Mouse (Mus musculus) gonadal fat pad, adult 2 months (tissue): ENCODE results near the gene Gm16253. TPM values are rescaled to one million over a fixed set of nuclear protein-coding genes. Genes with fewer than 3 reads are reported as not detected.

Source experiments
- DNase-seq: peaks from one replicate; pipeline ENCODE4 v3.0.0-alpha.2; 2012; ENCODE audit warnings: low read depth
- polyA plus RNA-seq: library from polyadenylated mRNA; depleted of rRNA; stranded (reverse); fragments of >200 nt; gene quantifications from 2 replicates; pipeline ENCODE4 v1.2.3, GENCODE M21; 2012; rRNA removed

Gene Gm16253
- 0.39 TPM in 1 of 2 replicates, not detected in the other for polyA plus RNA-seq

DNA sequence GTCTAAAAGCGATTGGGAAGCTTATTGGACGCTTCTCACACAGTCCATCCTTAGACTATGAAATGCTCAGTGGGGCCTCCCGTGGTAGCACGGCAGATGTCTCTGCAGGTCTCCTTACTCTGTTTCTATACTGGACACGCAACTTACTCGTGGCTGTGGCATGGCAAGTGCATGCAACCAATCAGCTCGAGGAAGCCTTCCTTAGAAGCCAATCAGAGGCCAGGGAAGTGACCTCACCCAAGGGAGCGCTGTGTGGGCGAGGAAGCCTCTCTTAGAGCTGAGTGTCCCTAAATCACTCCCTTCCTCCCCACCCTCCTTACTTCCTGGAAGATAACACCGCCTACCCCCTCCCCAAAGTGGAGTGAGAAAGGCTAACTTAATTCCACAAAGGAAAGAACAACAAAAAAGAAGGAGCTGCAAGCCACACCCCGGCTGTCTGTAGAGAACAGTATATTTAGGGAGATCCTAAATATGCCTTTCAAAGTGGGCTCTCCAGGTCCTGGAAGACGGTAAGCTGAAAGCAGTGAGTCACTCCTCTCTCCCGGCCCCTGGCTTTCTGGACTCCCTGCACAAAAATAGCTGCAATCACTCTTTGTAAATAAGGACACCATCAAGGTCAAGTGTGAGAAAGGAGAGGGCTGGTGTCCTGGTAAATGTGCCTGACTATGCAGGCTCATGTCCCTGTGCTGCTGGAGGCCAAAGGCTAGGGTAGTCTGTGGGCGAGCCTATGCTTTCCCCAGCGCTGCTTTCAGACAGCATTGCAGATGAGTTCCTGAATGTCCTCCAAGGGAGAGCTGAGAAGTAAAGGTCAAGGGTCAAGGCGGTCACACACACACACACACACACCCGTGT is at the start of gene Gm16253:
Gm16253 (plus strand) TSS at position 295 of the 852 bp plus-strand sequence.
- DNase-seq, result no peak

DNA sequence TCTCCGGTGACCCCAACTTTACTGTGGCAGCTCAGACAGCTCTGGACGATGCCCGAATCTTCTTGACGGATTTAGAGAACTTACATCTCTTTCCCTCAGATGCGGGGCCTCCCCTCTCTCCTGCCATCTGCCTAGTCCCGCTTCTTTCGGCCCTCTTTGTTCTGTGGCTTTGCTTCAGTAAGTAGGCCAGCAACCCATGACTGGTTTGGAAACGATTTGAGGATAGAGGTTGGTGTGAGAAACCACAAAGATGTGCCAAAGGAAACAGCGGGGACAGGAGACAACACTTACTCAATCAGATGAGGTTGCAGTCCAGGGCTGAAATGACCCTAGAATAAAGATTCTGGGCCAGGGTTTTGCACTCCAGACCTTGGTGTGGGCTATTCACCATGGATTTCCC is 48.3 kb upstream of the Gm16253 start:
- no peak for DNase-seq

DNA sequence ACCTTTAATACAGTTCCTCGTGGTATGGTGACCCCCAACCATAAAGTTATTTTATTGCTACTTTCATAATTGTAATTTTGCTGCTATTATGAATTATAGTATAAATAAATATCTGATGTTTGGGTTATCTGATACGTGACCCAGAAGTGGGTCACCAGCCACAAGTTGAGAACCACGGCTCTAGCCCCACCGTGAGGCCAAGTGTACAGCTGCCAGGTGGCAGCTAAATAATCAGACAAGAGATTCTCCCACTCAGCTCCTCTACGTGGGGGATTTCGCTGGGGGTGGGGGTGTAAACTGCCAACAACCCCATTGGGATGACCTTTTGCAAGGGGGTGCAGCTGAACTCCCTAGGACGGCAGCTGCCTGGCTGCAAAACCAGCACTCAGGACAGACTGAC is 44.7 kb upstream of the Gm16253 start:
- DNase-seq, result no peak

DNA sequence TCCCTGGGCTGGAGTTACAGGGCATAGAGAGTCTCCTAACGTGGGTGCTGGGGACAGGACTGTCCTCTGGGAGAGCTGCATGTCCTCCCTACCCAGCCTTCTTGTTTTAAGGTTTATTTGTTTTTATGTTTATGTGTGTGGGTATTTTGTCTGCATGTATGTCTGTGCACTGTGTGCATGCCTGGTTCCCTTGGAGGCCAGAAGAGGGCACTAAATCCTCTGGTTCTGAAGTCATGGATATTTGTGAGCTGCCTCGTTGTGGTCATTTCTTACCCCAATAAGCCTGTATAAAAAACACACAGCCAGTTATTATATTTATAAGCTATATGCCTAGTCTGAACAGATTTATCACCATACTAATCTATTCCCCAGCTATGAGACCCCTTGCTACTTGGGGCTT is 42.5 kb upstream of the Gm16253 start:
- DNase-seq, result no peak

DNA sequence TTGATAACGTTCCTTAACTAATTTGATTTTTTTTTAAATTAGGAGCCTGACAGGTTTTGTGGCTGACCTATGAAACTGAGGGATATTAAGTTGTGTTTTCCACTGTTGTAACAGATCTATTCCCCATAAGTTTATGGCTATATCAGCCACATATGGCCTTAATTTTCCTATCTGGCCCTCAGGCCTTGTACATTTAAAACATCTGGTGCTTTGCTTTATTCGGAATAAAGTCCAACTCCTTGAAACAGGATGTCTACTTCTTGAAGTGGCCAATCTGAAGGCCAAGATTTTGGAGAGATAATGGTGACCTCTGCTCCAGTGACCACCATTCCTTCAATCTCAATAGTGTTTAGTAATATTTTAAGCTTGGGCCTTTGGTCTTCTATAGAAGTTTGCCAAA is 37.5 kb upstream of the Gm16253 start:
- DNase-seq, result no peak

DNA sequence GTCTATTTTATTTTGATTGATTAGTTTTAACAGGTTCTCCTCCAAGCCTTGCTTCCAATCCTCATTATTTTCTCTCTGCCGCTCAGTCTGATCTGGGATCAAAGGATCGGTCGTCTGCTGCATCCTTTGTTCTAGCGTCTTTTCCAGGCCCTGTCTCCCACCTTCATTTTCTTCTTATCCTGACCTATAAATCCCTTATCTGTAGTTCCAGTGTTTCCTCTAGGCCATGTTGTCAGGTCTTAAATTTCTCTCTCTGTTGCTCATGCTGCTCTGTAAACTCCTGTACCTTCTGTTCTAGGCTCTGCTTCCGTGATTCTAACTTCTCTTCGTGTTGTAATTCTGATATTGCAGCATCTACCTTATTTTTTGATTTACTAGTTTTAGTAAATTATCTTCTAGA is 36.0 kb upstream of the Gm16253 start:
- DNase-seq, result no peak

DNA sequence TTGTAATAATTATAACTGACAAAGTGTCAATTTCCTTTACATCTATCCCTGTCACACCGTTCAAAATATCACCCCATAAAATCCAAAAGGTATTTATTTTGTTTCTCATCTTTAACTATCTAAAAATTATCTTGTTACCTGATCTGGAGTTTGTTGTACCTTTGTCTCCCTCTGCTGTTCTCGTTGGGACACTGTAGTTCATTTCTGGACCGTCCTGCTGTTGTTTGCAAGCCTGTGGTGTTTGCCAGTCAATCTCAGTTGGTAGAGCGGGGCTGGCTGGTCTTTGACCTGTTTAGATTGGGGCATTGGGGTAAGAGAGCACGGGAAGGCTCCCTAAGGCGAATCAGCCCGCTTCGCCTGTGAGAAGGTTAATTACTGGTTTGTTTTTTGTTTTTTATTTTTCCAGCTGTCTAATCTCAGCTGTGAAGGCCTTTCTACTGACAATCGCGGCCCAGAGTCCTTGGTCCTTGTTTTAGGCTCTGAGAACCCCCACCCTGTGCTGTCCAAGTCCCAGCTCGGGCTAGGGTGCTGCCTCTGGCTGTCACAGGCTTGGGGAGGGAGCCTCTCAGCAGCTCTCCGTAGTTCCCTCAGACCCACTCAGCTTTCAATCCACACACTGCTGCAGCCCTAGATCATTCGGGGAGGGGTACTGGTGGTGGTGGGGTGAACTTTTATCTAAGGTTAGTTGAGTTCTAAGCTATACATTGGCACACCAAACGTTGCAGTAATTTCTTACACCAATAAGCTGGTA is 35.3 kb upstream of the Gm16253 start:
- DNase-seq, result no peak

DNA sequence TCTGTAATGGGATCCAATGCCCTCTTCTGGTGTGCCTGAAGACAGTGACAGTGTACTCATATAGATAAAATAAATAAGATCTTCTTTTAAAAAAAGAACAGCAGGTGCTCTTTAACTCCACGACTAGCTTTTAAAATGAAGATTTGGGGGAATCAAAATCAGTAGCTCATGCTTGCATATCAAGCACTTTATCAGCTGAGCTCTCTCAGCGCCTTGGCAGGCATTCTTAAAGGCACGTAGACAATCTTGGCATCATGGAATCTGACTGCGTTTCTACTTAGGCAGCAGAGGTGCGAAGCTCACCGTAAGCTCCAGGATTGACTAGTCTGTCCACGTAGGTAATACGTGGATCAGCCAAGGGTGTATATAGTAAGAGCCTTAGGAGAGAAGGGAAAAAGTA is 34.2 kb upstream of the Gm16253 start:
- no peak for DNase-seq

DNA sequence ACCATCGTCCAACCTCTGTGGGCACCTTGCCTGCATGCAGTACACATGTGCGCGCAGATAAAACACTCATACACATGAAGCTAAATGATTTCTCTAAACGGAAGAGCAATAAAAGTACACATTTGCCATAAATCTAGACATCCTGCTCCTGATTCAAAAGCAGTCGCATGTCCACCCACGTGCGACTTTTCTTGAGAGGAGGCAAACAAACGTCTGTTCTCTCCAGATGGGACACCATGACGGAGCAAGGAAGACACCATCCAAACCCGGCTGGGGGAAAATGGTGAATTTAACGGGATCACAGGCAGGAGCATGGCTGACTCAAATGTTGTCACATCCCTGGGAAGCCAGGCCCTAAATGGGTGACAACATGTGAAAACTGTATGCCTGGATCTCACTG is 33.4 kb upstream of the Gm16253 start:
- no peak for DNase-seq

DNA sequence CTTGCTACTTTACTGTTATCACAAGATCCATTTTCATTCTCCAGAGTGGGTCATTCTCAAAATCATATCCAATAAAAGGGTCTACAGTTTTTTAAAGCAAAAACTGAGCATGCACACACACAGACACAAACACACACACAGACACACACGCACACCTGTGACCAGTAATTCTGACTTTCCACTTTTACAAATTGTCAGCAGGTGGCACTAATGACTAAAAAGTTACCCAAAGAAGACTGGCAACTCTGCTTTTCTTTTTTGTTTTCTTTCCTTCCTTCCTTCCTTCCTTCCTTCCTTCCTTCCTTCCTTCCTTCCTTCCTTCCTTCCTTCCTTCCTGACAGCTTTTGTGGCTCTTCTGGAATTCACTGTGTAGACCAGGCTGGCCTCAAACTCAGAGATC is 31.2 kb upstream of the Gm16253 start:
- DNase-seq, result no peak

DNA sequence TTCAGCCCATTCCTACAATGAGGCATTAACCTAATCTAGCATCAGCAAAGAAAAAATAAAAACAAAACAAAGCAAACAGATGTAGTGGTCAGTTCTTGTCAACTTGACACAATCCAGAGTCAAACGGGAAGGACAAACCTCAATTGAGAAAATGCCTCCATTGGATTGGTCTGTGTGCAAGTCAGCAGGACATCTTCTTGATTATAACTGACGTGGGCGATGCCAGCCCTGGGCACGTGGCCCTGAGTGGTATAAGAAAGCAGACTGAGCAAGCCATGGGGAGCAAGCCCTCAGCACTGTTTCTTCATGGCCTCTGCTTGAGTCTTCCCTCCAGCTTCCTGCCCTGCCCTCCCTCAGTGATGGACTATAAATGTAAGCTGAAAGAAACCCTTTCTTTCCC is 29.9 kb upstream of the Gm16253 start:
- DNase-seq, result no peak

DNA sequence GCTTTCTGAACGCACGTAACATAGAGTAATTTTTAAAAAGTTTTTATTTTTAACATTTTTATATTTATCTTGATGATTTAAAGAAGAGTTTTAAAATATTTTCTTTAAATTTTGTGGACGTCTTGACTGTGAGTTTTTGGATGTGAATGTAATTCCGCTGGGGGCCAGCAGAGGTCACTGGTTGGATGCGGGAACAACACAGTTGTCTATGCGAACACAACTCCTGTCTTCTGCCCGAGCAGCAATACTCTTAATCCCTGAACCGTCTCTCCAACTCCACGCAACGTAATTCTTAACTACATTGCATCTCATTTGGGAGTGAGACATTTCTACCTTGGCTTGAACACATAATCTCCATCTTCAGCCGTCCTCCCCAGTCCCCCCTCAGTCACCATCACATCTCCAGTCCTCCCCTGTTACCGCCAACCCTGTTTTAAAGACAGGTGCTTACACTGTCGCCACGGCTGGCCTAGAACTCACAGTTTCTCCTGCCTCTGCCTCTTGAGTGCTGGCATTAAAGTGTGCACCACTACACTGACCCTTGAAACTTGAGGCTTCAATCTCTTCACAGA is 29.3 kb upstream of the Gm16253 start:
- no peak for DNase-seq

DNA sequence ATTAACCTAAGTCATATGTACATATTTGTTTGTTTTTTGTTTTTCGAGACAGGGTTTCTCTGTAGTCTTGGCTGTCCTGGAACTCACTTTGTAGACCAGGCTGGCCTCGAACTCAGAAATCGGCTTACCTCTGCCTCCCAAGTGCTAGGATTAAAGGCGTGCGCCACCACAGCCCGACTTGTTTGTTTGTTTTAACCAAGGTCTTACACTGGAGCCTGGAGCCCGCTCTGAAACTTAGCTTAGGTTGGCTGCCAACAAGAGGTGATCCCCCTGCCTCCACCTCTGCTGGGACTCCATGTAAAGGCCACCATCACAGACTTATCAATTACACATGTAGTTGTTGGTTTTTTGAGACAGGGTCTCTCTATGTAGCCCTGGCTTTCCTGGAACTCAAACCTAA is 28.0 kb upstream of the Gm16253 start:
- DNase-seq, result no peak

DNA sequence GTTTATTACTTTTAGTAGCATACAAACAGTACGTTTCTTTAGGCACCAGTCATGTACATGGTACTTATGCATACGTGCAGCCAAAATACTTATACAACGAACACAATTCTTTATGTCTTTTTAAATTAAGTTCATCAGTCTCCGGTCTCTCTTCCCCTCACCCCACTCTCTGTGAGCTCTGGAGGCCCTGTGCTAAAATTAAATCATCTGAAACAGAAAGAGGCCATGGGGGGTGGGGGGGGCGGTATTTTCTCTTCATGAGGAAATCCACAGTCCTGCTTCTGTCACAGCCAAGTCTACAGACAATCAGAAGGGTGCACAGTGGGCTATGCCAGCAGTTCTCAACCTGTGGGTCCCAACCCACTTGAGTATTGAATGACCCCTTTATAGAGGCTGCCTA is 27.4 kb upstream of the Gm16253 start:
- no peak for DNase-seq

DNA sequence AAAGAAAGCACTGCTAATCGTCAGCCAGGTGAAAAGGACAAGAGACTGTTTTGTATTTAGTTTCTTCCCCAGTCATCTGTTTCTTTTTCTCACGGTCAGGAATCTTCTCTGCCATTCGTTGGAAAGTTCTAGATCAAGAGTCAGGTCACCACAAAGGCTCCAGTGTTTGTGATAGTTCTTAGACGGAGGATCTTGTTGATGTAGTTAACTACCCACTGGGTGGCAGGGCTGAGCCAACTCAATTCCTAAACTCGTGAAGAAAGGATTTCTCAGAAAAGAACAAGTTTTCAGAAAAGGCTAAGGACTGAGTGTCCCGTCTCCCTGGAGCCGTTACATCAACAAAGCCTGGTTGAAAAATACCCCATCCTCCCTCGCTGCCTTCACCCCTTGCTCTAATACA is 25.6 kb upstream of the Gm16253 start:
- DNase-seq, result no peak

DNA sequence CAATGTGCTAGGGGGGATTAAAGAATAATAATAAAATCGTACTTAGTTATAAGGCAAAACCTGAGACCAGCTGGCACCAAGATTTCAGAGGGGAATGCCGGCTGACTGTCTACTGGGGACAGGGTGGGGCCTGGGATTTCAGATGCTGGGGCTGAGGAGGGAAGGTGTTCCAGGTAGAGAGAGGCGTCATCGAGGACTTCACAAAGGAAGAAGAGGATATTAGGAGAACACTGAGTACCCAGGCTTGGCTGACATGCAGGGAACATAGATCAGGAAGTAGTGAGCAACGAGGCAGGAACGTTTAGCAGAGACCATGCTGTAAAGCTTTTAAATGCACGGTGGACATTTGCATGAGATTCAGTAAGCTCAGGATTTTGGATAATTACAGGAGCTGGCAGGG is 24.9 kb upstream of the Gm16253 start:
- DNase-seq, result no peak

DNA sequence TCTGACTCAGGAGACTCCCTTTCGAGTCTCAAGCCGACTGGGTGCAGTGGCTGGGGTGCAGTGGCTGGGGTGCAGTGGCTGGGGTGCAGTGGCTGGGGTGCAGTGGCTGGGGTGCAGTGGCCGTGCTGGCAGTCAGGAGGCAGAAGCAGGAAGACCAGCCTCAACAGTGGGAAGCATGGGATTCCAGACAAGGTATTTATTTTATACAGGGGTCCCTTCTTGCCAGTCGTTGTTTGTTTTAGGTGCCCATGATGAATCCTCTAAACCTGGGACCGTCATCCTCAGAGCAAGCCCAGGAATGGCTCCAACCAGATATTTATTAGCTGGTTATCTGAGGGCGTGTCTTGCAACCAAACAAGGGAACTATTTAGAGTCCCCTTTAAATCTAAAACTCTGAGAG is 23.2 kb upstream of the Gm16253 start:
- no peak for DNase-seq

DNA sequence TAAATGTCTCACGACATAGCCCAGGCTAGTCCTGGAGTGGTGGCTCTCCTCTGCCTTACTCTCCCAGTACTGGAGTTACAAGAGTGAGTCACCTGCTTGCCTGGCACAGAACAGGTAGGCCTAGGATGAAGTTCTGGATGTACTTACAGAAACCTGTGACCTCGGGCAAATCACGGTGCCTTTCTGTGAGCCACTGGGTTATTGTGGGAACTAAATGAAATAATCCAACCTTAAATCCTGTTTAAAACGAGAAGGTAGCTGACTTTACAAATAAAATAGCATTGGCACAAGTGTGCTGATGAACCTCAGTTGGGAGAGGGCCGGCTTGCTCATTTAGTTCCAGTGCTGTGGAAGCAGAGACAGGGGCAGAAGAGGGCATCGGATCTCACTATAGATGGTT is 22.5 kb upstream of the Gm16253 start:
- no peak for DNase-seq

DNA sequence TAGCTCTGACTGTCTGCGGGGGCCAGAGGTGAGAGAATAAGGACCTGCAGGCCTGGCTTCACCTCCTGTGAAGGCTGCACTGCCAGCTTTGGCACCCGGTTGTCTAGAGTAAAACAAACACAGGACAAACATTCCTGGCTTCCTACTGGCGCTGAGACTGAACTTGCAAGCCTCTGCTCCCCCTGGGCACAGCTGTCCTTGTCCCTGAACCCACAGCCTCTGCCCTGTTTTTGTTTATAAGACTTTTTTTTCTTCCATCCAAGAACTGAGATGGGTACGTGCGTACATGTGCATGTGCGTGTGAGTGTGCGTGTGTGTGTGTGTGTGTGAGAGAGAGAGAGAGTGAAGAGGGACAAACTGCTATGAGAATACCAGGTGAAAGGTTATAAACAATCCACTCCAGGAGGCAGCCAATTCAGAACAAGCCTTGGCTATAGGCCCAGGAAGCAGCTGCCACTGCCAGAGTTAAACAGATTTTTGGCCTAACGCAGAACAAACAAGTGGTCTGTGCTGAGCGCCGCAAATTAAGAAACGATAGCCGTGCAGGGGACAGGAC is 21.7 kb upstream of the Gm16253 start:
- DNase-seq, result no peak

DNA sequence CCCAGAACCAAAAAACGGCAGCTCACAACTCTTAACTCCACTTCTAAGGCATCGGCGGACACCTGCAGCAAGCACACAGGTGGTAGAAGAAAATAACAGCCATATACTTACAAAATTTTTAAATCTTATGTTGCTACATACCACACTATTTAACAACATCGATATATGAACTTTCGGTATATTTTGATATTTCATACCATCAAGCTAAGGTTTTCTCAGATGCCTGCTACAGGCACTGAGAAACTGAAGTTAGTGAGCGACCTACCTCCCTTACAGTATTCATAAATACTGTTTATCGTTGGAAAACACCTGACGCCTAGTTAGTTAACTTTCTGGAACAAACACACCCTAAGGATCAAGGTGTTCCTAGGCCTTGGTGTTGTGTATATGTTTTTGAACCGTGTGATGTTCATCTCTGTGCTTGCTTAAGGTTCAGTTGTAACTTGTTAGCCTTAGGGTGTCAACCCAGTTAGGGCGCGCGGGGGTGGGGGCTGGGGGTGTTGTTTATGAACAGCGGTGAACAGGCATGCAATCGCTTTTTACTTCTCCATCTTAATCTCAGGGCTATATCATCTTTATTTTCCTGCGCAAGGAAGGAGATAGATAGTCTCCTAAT is 20.7 kb upstream of the Gm16253 start:
- no peak for DNase-seq

DNA sequence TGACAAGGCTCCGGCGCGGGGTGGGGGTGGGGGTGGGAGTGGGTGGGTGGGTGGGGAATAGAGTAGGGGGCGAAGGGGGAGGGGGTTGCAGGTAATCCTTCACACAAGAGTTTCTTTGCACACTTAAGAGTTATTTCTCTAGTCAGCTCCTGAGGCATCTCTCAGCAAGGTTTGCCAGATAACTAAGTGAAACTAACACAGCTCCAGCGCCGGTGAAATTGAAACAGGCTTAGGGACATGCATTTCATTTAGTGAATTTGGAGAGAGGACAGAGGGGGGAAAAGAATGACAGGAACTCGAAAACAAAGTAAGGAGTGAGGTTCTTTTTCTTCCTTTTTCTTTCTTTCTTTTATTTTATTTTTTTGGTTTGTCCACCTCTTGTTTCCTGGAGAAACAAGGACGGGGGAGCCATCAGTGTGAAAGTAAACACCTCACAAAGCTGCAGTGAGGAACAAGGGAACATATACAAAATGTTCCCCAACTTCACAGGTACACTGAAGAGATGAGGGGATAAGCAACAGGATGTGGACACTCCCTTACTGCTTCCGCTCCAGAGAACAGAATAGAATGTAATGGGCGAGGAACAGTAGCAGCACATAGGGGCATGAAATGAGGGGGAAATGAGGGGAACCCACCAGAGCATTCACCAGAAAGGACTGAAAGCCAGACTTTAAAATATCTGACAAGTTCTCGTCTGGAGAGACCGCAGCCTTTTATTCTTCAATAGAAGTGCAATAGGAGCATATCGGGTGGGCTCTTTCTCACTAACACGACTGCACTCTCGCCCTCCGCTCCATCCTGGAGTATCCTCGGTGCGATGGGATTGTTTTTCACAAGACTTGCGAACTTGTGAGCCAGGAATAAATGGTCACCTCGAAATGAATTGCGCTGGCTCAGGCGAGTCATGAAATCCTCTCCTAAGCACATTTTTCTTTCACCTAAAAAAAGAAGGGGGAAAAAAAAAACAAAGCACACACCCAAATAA is 19.8 kb upstream of the Gm16253 start:
- DNase-seq, result no peak
